Comparison of ENCODE assay signal across 7 mouse cellular contexts in genomic region chr12:100907598-100908297, GRCm38 (mm10). TPM values are rescaled to one million over a fixed set of nuclear protein-coding genes. Genes with fewer than 3 reads are reported as not detected.
A peak's percentile ranks its signal among the peaks of the same experiment; 100 is the strongest.
DNase-seq lines count a peak whose midpoint lies in the region; ATAC-seq and TF ChIP-seq lines count a peak whose summit lies in the region.

TSS of gene Gpr68 (minus strand) at chr12:100908198.

- peak; percentile 15 for DNase-seq in ovary, postnatal 10 days (ENCODE audit: low spot score)
- DNase-seq in ovary, postnatal 14 days (ENCODE audit: low spot score): no peak
- DNase-seq in cerebellum, adult 18-20 months: peak; percentile 63 to 72

- H3K4me3 ChIP-seq in forebrain, embryonic 16.5 days (replicated peaks; ENCODE audit: low read length): peak within 1 kb of the TSS; percentile 43
- H3K4me3 ChIP-seq in kidney, embryonic 14.5 days (ENCODE audit: low read length): peak within 1 kb of the TSS; percentile 43
- H3K4me3 ChIP-seq in testis, adult 2 months (ENCODE audit: control insufficient read depth, low read depth, low read length): peak within 1 kb of the TSS; percentile 94

- no peaks in the 10 kb centered on the region for H3K27me3 ChIP-seq in forebrain, embryonic 16.5 days (replicated peaks; ENCODE audit: control insufficient read depth, insufficient read depth, low read length)
- peaks cover 3% of the 10 kb centered on the region for H3K27me3 ChIP-seq in kidney, embryonic 14.5 days (ENCODE audit: control insufficient read depth, insufficient read depth, low read length)
- no peaks in the 10 kb centered on the region for H3K27me3 ChIP-seq in testis, adult 2 months (ENCODE audit: control insufficient read depth, insufficient read depth, low read length)

- H3K9ac ChIP-seq in forebrain, embryonic 16.5 days (replicated peaks; ENCODE audit: low read depth, low read length): peak within 1 kb of the TSS; percentile 64
- peak within 1 kb of the TSS; percentile 53 for H3K9ac ChIP-seq in kidney, embryonic 14.5 days (ENCODE audit: low read depth, low read length)

- 4% methylated on average over 39 of the region's 39 CpGs for WGBS in forebrain, embryonic 16.5 days
- WGBS in kidney, embryonic 14.5 days: 4% methylated on average over 38 of the region's 39 CpGs

- TF ChIP-seq CTCF in testis, adult 2 months (IDR thresholded peaks at IDR 0.05; ENCODE audit: control insufficient read depth, insufficient read depth, insufficient replicate concordance, low read depth, low read length): no peak

- H3K9me3 ChIP-seq in forebrain, embryonic 16.5 days (ENCODE audit: control insufficient read depth, low read length): no peaks in the 10 kb centered on the region
- no peaks in the 10 kb centered on the region for H3K9me3 ChIP-seq in kidney, embryonic 14.5 days (ENCODE audit: control insufficient read depth, low read length)

- H3K36me3 ChIP-seq in forebrain, embryonic 16.5 days (ENCODE audit: control insufficient read depth, insufficient read depth): no peaks in the 10 kb centered on the region
- no peaks in the 10 kb centered on the region for H3K36me3 ChIP-seq in kidney, embryonic 14.5 days (ENCODE audit: control insufficient read depth, insufficient read depth, low read length)
- H3K36me3 ChIP-seq in testis, adult 2 months (ENCODE audit: control insufficient read depth, insufficient read depth, low read length): no peaks in the 10 kb centered on the region

- H3K27ac ChIP-seq in forebrain, embryonic 16.5 days (ENCODE audit: low read length): no peak within 1 kb of the TSS
- no peak within 1 kb of the TSS for H3K27ac ChIP-seq in kidney, embryonic 14.5 days (ENCODE audit: low read depth, low read length)
- peak within 1 kb of the TSS; percentile 73 for H3K27ac ChIP-seq in testis, adult 2 months (ENCODE audit: control insufficient read depth, insufficient read depth, low read depth, low read length)

- peaks cover 16% of the 10 kb centered on the region for H3K4me1 ChIP-seq in forebrain, embryonic 16.5 days (replicated peaks; ENCODE audit: control insufficient read depth, insufficient read depth, low read length)
- H3K4me1 ChIP-seq in kidney, embryonic 14.5 days (ENCODE audit: control insufficient read depth, insufficient read depth, low read length): no peaks in the 10 kb centered on the region
- peaks cover 12% of the 10 kb centered on the region for H3K4me1 ChIP-seq in testis, adult 2 months (ENCODE audit: control insufficient read depth, insufficient read depth, low read length)

- peak; percentile 68 for ATAC-seq in forebrain, embryonic 16.5 days
- peak; percentile 84 for ATAC-seq in kidney, embryonic 14.5 days (ENCODE audit: low FRiP score, low TSS enrichment)
- ATAC-seq in megakaryocyte-erythroid progenitor cell, adult 5-6 weeks (replicated peaks; ENCODE audit: low FRiP score, low TSS enrichment, poor library complexity, severe bottlenecking): peak; percentile 23; the same call in 1 of the 2 replicates

- peak; percentile 66 for TF ChIP-seq POLR2A in testis, adult 2 months (IDR thresholded peaks at IDR 0.05; ENCODE audit: control insufficient read depth, low read depth, low read length)

- H3K4me2 ChIP-seq in forebrain, embryonic 16.5 days (ENCODE audit: low read length): peak within 1 kb of the TSS; percentile 83
- H3K4me2 ChIP-seq in kidney, embryonic 14.5 days (replicated peaks; ENCODE audit: low read depth, low read length): peak within 1 kb of the TSS; percentile 91

RNA-seq across cellular contexts. Expression of gene Gpr68, which starts in this region (rescaled TPM):
- polyA plus RNA-seq in forebrain, embryonic 16.5 days (2015; fragmentation: Nextera tagmentation; extraction: Ambion mirVana): 0.87 and 1.7 TPM in 2 replicates
- polyA plus RNA-seq in kidney, embryonic 14.5 days (2014; fragmentation: Nextera tagmentation; extraction: Ambion mirVana): 0.14 and 0.34 TPM in 2 replicates
- total RNA-seq in megakaryocyte-erythroid progenitor cell, adult 5-6 weeks (2014; fragmentation: Nextera tagmentation): 0.83 and 1.5 TPM in 2 replicates
- 0.42 and 0.50 TPM in 2 replicates for total RNA-seq in megakaryocyte-erythroid progenitor cell, adult 5-6 weeks (2017)
- polyA plus RNA-seq in testis, adult 2 months (2012; rRNA removed): 2.9 and 3.1 TPM in 2 replicates

Comparison
In these comparisons a context has a peak if more than half of its experiments do, and no peak if none do; other contexts are left out.
1. Peak in ATAC-seq, H3K4me3 ChIP-seq, H3K9ac ChIP-seq and H3K4me2 ChIP-seq in kidney, embryonic 14.5 days; RNA of the gene not detected or under 1 TPM.
2. ATAC-seq: peak in every context shown above with its lines; median percentile 84 in kidney, embryonic 14.5 days; 68 in forebrain, embryonic 16.5 days; 23 in megakaryocyte-erythroid progenitor cell, adult 5-6 weeks.
3. H3K4me3 ChIP-seq: peak in every context shown above with its lines; median percentile 94 in testis, adult 2 months; 43 in forebrain, embryonic 16.5 days; 43 in kidney, embryonic 14.5 days.